Mouse (Mus musculus) hematopoietic multipotent progenitor cell, adult 10-12 weeks (in vitro differentiated cells): Measurements from ENCODE around the gene Sgsm3. TPM values are rescaled to one million over a fixed set of nuclear protein-coding genes. Genes with fewer than 3 reads are reported as not detected.

Source experiments
- polyA plus RNA-seq: library from polyadenylated mRNA; stranded (reverse); fragments of >175 nt; gene quantifications from 2 replicates; pipeline ENCODE4 v1.2.3, GENCODE M21; 2012; ENCODE audit warnings: low replicate concordance

Sgsm3 gene
- polyA plus RNA-seq, result 6.5 and 6.6 TPM in 2 replicates

DNA sequence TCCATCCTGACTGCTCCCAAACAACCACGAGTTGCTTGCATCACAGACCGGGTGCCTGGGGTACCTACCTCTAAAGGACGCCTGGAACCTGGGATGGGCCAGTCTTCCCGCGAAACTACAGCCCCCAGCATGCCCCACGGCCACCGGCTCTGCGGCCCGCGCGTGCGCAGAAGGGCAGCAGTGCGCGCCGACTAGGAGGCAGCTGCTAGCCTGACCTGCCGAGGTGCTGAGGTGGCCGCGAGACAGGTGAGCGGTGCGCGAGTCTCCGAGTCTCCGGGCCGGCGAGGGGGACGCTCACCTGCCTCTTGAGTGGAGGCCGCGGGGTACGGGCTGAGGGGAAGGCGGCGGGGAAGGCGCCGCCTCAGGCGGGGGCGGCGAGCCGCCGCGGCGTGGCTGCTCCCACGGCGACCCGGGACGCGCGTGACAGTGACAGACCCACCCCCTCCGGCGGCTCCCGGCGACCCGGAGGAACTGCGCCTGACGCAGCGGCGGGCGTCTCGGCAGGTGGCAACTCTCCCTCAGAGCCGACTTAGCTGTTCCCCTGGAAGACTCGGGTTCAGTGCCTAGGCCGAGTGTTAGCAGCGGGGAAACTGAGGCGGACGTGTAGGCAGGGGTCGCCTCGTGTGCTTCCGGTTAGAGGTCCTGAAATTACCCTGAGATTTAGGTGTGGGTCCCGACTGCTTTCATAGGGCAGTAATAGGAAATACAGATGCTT, at the start of gene Sgsm3:
Gene Sgsm3, plus strand, starts transcription at position 146 of the 715 bp plus-strand sequence.

DNA sequence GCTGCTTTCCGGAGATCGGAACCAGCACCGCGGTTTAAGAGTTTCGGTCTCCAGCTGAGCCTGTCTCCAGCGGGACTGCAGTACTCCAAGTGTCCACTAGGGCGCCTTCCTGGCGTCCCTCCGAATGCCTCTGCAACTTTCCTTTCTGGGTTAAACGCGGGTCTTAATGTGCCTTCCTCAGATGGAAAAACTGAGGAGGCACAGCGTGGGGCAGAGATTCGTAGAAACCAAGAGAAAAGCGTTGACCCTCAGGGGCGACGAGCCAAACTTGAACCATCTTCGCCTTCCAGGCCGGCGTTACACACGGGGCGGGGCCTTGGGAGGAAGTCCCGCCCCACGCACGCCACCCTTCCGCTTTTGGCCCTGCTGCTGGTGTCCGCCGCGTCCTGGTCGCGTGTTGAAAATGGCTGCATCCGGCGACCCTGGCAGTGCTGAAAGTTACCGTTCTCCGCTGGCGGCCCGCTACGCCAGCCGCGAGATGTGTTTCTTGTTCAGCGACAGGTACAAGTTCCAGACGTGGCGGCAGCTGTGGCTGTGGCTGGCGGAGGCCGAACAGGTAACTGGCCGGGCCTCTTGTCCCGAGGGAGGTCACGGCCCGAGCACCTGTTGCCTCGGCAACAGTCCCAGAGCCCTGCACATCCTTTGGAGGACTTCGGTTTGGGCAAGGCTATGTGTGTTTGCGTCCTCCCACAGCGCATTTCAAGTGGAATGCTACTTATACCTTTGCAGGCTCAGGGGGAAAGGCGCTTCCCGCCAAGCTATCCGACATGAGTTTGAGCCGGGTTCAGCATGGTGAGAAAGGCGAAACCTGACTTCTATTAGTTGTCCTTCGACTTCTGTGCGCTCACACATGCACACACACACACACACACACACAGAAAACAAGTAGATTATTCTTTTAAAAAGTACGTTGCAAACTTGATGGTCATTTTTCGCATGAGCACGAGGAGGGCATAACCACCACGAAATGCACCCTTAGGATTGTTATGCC, 29.1 kb upstream of the Sgsm3 start, which contains the start of gene Adsl:
Gene Adsl, plus strand, starts transcription at position 346 of the 991 bp plus-strand sequence.

Other genes with a start within 250 kb of the Sgsm3 start
- 6.0 and 26.1 TPM in 2 replicates for gene Adsl, start 29.3 kb upstream of the Sgsm3 start, polyA plus RNA-seq
- gene Mrtfa, start 213.0 kb downstream of the Sgsm3 start, polyA plus RNA-seq, result 168 and 279 TPM in 2 replicates